Mouse (Mus musculus): ENCODE data around the gene Rapgef4.

Gene Rapgef4

GRCm38 (mm10) chr2:72156484-72156883 lies 175.4 kb downstream of the Rapgef4 start:
- no peak for DNase-seq

DNA sequence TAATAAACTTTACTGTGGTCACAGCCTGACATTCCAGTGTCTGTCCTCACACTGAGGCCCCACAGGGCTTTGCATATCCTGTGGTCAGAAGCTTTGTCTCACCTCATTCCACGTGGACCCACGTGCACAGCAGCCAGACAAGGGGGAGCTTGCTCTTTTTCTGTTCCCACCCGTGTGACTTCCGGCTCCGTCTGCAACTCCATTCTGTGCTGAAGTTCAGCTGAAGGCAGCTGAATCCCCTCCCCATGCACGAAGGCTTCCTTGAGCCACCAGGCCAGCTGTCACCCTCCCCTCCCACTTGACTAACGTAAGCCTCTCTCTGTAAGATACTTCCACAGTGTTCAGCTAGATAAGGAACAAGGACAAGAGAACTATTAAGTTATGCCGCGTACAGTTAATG lies 176.5 kb downstream of the Rapgef4 start:
- peak; percentile 71 for DNase-seq

DNA sequence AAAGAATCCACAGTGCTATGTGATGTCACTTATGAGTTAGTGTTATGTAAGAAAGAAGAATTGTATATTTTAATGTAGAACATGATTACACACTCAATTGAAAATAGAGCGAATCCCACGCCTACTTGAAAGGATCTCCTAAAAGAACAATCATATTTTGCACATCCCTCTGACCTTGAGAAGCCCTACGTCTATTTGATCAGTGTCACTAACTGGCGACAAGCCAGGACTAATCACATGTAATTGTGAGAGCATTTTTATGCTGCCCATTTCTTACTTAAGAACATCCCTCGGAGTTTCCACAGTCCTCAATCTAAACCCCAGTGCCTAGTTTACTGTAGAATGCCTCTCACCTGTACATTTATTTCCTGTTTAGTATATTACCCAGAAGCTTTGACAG lies 177.0 kb downstream of the Rapgef4 start:
- DNase-seq, result no peak

GRCm38 (mm10) chr2:72158691-72159225 lies 177.7 kb downstream of the Rapgef4 start:
- DNase-seq, result peak; percentile 60

DNA sequence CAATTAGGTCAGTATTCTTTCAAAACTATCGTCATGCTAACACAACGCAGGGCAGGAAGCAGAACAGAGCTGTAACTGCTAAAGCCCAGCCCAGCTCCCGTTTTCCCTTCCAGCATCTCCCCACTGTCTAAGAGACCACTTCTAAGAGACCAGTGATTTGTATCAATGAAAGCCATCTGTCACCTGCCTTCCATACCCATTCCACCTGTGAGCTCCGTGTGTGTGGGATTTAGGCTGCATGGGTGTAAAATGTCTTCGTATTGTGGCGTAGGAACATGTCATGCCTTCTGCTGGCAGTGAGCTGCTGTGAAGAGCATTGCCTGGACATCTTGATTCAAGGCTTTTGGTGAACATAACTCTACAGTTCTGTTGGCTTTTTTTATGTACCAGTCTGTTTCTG lies 178.2 kb downstream of the Rapgef4 start:
- peak; percentile 58 for DNase-seq

DNA sequence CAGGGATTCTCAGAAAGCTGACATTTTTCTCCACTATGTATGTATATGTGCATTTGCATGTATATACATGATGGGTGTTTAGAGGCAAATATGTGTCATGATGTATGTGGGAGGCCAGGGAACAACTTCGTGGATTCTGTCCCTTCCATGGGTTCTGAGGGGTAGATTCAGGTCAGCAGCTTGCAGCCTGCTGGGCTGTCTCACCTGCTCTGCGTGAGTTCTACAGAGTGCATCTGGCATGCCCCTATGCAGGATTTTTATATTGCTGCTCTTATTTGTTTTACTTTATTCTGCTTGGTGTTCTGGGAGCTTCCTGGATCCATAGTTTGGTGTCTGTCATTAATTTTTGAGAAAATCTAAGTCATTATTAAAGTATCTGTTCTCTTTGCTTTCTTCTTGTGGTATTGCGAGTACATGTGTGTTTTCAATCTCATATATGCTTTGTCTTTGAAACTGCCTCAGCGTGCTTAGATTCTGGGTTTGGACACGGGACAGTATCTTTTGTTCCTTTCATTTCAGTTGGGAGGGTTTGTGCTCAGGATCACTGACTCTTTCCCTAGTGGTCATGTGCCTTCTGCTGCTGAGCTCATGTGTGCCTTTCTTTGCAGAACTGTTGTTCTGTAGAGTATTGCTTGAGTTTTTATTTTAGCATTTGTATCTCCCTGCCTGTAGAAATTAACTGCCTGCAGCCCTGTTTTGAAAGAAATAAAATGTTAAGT lies 184.3 kb downstream of the Rapgef4 start:
- DNase-seq, result no peak

DNA sequence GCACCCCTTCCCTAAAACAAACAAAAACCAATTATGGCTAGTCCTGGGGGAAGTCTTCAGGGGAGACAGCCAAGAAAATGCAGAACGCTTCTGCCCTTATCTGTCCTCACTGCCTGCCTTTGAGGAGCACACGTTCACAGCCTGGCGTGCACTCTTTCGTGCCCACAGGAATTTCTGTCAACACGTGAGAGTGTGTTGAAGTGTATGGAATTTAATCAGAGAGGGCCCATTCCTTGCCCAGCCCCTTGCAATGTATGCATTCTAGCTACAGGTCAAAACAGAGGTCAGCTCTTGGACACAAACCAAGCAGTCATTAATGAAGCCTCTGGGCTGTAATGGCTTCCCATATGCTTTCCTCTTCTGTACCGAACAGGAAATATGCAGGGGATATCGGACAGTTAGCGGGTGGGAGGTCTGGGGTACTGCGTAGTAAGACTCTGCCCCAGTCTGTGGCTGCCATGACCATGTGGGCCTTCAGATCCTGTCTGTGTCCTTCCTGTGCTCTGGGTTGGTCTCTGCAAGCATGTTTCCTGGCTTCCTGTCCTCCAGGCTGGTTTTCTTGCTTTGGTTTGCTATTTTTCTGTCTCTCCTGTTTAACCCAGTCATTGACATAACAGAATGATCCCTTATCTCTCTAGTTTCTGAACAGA lies 188.5 kb downstream of the Rapgef4 start:
- DNase-seq, result no peak

DNA sequence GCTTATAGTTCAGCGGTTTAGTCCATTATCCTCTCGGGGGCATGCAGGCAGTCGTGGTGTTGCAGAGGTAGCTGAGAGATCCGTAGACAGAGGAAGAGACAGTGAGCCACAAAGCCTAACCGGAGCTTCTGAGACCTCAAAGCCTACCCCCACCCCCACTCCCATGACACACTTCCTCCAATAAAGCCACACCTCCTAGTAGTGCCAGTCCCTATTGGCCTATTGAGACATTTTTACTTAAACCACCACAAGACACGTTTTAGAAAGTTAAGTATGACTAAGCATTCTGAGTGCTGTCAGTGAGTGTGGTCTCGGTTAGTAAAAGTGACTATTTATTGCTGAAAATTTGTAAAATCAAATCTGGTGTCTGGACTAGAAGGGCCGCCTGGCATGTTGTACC lies 189.5 kb downstream of the Rapgef4 start:
- DNase-seq, result peak; percentile 84

DNA sequence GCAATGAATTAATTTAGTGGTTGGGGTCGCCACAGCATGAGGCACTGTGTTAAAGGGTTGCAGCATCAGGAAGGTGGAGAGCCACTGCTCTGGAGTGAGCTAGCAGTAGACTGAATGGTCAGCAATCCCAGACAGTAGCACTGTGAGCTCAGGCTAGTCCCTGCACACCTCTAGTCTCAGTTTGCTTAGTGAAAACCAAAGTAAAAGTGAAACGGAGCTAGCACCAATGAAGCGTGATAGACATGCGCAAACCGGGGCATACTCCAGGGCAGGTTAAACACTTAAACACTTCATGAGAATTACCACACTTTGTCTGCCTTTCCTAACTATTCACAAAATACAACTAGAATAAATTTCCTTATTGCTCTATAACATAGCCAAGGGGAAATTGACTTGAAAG lies 190.2 kb downstream of the Rapgef4 start:
- DNase-seq, result no peak

DNA sequence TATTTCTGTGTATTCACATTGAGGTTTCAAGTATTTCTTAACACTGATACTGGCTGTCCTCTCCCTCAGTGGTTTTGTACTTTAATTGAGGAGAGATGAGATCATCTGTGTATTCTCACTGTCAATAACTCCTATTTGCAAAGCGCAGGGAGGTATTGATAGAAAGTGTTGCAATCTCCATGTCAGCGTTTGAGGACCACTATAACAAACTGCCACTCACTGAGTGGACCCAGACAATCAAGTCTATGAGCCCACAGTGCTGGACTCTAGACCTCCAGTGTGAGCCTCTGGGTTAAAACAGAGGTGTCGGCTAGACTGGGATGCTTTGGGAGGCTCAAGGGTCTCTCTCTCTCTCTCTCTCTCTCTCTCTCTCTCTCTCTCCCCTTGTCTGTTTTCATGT lies 192.0 kb downstream of the Rapgef4 start:
- no peak for DNase-seq

- no peak for DNase-seq
These were observed 192.8 kb downstream of the Rapgef4 start for GRCm38 (mm10) chr2:72173844-72174243.

GRCm38 (mm10) chr2:72175536-72175935 lies 194.5 kb downstream of the Rapgef4 start:
- DNase-seq, result no peak

GRCm38 (mm10) chr2:72175971-72176370 lies 194.9 kb downstream of the Rapgef4 start:
- no peak for DNase-seq

- DNase-seq, result no peak
These were observed 196.4 kb downstream of the Rapgef4 start for GRCm38 (mm10) chr2:72177214-72178023.

DNA sequence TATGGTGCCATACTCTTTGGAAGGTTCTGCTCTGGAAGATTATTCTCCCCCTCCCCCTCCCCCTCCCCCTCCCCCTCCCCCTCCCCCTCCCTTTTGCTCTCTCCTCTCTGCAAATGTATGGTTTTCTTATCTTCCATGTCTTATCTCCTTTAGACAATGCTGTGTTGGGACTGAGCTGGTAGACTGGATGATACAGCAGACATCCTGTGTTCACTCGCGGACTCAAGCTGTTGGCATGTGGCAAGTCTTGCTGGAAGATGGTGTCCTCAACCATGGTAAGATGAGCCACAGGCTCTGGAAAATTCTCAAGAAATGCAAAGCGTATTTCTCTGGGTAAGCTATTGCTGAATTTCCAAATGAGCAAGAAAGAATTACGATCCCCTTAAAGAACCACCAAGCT lies 197.0 kb downstream of the Rapgef4 start:
- DNase-seq, result no peak

- no peak for DNase-seq
These were observed 197.5 kb downstream of the Rapgef4 start for GRCm38 (mm10) chr2:72178515-72178914.

DNA sequence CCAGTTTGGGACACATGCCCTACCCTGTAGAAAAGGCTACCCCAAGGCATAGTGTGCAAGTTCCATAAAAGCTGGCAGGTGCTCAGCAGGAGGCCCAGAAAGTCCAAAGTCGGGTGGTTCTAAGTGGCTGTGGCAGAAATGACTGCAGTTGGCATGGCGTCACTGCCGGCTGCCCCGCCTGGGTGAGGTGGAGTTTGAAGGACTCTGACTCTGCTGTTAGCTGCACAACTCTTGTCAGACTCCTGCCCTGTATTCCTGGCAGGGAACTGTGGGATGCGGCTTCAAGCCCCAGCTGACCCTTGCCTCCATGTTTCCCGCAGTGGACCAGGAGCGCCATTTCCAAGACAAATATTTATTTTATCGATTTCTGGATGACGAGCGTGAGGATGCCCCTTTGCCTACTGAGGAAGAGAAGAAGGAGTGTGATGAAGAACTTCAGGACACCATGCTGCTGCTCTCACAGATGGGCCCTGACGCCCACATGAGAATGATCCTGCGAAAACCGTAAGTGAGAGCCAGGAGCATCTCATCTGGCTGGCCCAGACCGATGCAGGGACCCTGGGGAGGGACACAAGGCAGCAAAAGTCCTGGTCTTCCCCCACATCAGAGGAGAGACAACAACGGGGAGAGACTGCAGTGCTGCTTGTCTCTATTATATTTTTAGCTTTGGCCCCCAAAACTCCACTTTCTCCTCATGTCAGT lies 198.7 kb downstream of the Rapgef4 start:
- DNase-seq, result no peak

DNA sequence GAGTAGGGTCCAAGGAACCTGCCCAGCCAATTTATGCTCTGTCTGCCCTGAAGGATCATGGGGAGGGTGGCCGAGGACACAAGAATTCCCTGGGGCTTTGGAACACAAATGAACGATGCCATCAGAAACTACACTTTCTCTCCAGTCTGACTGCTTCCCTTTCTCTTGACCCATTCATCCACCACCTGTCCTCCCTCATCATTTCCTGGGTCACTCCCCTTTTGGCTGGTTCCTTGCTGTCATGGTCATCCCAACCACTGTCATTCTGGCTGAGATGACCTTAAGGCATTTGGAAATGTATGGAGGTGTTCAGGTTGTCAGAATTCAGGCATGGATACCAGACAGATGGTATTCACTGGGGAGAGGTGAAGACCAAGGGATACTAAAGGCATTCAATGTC lies 200.4 kb downstream of the Rapgef4 start:
- DNase-seq, result no peak

GRCm38 (mm10) chr2:72183751-72184150 lies 202.7 kb downstream of the Rapgef4 start:
- DNase-seq, result peak; percentile 53

- no peak for DNase-seq
These were observed 215.3 kb downstream of the Rapgef4 start for GRCm38 (mm10) chr2:72196190-72196965.

- DNase-seq, result peak; percentile 41
These were observed 216.0 kb downstream of the Rapgef4 start for GRCm38 (mm10) chr2:72197026-72197425.

DNA sequence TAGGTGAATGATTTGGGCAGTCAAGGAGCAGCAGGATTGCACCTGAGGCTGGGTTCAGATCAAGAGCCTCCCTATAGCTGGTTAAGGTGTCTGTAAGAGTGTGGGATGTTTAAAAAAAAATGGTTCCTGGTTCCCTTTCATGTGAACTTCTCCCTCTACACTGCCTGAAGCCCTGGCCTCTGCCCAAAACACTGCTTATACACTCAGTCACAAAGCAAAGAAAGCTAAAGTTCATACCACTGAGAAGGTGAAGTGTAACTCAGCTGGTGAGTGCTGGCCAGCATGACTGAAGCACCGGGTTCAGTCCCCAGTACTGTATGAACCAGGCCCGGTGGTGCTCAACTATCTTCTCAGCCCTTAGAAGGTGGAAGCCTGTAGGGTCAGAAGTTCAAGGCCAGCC lies 218.4 kb downstream of the Rapgef4 start:
- DNase-seq, result no peak

All from thymus, postnatal 25 days (tissue).